Mouse (Mus musculus) gastrocnemius, postnatal 25 days (tissue): ENCODE results near the gene Egfl8. TPM values are rescaled to one million over a fixed set of nuclear protein-coding genes. Genes with fewer than 3 reads are reported as not detected.
A peak's percentile ranks its signal among the peaks of the same experiment; 100 is the strongest.

Experiments
- DNase-seq: peaks from one replicate; pipeline ENCODE4 v3.0.0; 2022
- total RNA-seq, 2 experiments: library from RNA; stranded (reverse); gene quantifications; 1 replicate in 1 of 2; 2 replicates in 1 of 2; pipeline ENCODE4 v1.2.3; 2021

Gene Egfl8
- total RNA-seq, 2 experiments from 2014 or later: 2.8 to 3.1 TPM

DNA sequence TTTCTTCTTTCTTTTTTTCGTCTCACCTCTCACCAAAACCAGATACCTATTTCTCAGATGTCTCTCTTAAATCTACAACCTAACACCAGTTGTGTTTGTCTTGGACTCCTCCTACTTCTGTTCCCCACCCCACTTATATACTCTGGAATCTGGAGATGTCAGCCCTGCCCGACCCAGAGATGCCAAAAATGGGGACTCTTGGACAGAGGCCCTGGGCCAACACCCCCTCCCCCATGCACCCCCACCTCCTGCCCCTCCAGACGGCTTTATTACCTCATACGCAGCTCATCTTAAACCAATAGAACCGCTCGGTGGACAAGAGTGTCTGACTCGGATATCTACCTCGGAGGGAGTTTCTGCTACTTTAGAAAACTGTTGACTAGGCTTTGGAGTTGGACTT, 19.7 kb downstream of the Egfl8 start:
- no peak for DNase-seq

DNA sequence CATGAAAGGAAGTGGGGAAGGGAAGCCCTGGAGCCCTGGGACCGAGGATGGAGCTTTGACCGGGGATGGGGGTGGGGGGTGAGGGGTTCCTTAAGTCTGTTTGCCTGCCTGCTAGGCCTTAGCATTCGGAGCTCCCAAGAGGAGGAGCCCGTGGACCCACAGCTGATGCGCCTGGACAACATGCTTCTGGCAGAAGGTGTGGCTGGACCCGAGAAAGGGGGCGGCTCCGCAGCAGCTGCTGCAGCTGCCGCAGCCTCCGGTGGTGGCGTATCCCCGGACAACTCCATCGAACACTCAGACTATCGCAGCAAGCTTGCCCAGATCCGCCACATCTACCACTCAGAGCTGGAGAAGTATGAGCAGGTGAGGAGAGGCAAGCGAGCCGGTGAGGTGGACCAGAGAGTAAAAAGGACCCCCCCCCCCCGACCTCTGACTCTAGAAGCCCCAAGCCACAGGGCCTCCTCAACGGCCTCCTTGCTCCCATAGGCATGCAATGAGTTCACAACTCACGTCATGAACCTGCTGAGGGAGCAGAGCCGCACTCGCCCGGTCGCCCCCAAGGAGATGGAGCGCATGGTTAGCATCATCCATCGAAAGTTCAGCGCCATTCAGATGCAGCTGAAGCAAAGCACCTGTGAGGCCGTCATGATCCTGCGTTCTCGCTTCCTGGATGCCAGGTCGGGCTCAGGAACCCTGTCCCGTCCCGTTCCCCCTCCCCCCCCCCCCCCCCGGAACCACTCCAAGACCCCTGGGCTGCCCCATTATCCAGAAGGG, 21.8 kb downstream of the Egfl8 start:
- DNase-seq: no peak

DNA sequence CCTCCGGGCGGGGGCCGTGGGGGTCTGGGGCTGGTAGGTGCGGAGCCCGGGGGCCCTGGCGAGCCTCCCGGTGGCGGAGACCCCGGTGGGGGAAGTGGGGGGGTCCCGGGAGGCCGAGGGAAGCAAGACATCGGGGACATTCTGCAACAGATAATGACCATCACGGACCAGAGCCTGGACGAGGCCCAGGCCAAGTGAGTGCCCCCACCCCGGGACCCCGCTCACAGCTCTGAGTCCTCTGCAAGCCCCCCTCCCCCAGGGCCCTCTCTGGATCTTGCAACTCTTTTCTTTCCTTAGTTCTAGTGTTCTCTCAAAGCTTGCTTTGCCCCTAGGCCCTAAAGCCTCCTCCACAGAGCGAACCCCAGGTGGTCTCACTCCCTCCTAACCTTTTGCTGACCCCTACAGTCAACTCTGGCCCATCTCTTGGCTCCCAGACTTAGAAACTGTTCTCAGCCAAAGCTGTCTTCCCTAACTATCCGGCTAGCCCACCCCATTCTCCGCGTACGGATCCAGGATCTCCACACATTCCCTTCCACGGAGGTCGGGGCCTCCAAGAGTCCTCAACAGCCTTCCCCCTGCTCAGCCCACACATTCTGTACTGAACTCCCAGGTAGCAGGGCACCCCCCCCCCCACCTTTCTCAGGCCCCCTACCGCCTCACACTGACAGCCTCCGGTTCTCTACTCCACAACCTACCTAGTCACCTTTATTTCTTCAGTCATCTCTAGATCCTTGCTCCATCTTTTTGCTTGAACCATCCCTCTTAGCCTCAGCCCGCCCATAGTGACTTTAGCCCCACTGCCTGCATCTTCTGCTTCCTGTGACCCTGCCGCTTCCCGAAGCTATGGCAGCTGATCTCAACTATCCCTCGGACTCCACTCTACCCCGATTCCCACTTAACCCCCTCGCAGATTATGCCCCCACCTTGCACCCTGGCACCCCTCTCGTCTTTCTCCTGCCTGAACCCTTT, 22.9 kb downstream of the Egfl8 start:
- DNase-seq: no peak

DNA sequence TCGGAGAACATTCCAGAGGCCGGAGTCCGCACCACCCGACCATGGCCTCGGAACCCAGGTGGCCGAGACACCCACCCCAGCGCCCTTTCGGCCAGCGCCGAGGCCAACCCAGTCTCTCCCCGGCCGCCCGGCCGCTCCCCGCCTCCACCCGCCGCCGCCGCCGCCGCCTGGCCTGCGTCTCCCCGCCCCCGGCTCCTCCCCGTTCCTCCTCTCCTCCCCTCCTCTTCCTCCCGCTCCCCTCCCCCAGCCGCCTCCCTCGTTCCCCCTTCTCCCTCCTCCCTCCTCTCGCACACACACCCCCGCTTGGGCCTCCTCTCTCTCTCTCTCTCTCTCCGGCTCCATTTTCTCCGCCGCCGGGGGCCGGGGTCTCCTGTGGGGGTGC, 23.8 kb downstream of the Egfl8 start:
- peak; percentile 91 for DNase-seq

DNA sequence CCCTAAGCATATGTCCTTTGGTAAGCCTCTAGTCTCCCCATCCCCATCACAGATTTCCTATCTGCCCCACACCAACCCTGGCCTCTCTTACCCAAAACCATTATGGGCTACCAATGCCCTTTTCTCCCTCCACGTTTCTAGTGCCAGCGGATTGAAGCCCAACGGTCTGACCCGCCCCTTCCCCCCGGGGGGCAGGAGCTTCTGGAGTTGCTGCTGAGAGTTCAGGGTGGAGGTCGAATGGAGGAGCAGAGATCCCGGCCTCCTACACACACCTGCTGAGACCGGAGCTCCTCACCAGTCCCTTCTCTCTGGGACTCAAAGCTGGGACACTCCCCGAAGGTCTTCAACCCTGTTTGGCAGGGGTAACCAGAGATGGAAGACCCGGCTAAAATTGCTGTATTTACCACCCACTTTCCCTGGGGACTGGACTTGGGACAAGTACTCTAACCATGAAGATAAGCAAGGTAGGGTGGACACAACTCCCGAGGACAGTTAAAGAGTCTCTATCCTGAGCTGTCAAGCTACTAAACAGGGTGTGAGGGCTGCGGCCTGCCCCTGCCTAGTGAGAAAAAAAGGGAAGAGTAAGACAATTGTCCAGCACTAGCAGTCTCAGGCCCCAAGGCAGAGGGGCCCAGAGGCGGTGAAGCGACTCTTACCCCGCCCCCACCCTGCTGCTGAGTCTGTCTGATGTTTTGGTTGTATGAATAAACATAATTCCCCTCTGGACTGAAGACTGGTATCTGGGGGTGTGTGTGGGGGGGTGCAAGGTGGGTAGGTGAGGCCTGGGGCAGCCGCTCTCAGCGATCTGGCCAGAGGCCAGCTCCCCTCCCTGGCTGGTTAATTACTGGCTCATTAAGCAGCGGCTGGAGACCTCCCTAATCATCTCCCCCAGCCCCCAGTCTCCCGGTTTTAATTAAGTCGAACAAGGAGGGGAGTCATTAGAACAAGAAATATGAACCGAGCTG, 24.5 kb downstream of the Egfl8 start, which contains the start of gene Pbx2:
TSS of gene Pbx2 (plus strand) at position 238 of the 965 bp plus-strand sequence.
- DNase-seq: no peak

DNA sequence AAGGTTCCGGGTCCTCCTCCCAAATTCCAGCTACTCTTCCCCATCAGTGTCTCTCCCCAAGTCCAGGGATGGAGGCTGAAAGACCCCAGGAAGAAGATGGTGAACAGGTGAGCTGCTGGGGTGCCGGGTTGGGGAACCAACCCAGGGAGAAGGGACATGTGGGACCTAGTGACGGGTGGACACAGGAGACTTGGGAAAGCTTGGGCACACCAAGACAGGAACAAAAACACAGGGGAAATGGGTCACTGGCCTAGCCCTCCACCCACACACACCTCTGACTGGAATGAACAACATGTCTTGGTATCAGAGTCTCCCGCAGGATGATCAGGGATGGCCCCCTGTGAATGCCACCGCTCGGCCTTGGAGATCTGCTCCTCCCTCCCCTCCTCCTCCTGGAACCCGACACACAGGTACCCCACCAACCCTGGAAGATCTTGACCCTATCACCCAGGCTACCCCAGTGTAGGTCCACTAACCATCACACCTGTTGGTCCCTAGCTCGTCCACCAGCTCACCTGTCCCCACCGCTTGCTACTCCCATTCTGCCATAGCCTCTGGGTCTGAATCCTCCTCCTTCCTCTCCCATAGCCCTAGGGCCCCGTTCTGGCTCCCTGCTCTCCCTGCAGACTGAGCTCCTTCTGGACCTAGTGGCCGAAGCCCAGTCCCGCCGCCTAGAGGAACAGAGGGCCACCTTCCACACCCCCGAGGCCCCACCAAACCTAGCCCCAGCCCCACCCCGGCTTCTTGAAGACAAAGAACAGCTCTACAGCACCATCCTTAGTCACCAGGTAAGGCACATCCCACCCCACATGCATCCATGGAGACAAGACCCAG, 25.4 kb downstream of the Egfl8 start:
- no peak for DNase-seq

DNA sequence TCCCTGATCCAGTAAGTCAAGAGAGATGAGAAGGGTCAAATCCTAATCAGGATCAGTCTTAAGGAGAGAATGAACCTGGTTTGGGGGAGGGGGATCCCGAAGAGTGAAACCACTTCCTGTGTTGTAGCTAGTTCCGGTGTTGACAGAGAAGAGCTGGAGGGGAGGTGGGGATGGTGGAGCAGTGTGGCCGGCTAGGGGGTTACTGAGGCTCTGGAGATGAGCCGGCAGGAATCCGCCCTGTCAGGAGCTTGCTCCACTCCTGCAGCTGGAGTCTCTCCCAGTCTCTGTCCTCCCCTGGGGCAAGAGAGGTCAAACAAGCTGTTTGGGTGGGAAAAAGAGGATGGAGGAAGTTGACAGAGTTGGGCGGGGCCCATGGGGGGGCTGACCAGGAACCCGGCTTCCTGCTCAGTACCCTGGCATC, 26.1 kb downstream of the Egfl8 start, which contains the start of gene Gpsm3:
TSS of gene Gpsm3 (plus strand) at position 126 of the 421 bp plus-strand sequence.
- peak; percentile 78 for DNase-seq

DNA sequence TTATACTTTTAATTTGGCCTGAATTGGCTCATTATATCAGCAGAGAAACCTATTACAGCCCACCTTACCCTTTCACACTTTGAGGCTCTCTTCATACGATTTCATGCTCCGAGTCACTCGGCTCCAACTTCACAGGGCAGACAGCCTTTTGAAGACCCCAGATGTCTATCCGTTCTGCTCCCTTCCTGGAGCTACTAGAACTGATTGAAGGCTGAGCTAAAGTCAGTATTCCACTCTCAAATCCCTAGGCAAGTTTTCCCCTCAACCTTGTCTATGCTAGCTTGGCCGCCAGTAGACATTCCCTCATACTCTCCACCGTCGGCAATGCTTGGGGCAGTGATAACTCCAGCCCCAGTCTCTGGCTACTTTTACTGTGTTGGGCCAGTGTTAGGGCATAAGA, 26.6 kb downstream of the Egfl8 start:
- no peak for DNase-seq

DNA sequence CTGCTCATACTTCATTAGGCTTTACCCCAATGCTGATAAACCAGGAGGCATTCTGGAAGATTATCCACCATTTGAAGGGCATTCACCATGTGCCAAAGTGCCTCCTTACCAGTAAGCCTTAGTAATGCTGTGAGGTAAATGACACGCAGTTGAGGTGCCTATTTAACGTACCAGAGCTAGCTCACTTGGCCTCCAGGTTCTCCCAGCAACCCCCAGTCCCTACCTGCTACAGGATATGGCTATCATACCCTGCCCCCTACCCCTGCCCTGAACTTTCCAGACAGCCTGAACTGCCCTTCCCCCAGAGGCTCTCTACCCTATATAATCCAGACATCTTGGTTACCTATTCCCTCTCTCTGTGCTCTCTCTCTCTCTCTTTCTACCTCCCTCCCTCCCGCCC, 27.0 kb downstream of the Egfl8 start:
- no peak for DNase-seq

DNA sequence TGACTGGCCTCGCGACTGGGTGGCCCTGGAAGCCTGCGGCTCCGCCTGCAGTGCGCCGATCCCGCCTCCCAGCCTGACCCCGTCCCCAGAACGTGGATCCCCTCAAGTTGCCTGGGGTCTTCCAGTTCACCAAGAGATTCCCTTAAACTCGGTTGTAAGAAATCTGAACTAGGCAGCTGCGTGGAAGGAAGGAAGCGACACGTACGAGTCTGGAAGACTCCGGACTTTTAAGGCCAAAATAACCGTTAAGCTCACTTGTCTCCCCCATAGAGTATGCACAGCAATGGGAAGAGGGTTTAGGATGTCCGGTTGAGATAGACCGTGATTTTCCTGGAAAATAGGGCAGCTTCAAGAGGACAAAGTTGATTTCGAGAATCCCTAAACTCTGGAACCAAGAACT, 28.0 kb downstream of the Egfl8 start:
- no peak for DNase-seq

DNA sequence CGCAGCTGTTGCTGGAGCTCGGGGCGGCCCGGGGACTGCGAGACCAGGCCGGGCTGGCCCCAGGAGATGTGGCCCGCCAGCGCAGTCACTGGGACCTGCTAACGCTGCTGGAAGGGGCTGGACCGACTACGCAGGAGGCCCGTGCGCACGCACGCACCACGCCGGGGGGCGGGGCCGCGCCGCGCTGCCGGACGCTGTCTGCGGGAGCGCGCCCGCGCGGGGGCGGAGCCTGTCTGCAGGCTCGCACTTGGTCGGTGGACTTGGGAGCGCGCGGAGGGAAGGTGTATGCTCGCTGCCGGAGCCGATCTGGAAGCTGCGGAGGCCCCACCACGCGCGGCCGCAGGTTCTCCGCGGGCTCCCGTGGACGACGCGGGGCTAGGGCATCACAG, 28.4 kb downstream of the Egfl8 start:
- DNase-seq: peak; percentile 97

DNA sequence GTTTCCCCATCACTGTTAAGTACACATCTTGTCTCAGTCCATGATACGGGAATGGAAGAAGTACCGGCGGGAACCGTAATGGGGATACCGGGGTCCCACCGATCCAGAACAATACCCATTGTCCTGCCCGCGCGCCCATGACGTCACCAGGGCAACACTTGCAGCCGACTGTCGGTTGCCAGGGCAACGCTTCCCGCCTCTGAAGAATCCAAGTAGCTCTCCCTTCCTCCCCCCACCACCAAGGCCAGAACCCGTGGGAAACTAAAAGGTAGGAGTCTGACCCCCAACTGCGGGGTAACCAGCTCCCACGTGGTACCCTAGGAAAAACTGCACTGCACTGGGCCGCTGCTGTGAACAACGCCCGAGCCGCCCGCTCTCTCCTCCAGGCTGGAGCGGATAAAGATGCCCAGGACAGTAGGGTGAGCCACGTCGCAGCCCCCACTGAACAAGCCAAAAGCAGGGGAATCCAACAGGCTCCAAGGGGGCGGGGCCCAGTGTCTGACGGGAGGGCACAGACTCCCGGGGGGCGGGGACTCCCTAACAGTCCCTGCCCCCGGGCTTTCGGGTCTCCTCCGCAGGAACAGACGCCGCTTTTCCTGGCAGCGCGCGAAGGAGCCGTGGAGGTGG, 28.9 kb downstream of the Egfl8 start:
- no peak for DNase-seq

DNA sequence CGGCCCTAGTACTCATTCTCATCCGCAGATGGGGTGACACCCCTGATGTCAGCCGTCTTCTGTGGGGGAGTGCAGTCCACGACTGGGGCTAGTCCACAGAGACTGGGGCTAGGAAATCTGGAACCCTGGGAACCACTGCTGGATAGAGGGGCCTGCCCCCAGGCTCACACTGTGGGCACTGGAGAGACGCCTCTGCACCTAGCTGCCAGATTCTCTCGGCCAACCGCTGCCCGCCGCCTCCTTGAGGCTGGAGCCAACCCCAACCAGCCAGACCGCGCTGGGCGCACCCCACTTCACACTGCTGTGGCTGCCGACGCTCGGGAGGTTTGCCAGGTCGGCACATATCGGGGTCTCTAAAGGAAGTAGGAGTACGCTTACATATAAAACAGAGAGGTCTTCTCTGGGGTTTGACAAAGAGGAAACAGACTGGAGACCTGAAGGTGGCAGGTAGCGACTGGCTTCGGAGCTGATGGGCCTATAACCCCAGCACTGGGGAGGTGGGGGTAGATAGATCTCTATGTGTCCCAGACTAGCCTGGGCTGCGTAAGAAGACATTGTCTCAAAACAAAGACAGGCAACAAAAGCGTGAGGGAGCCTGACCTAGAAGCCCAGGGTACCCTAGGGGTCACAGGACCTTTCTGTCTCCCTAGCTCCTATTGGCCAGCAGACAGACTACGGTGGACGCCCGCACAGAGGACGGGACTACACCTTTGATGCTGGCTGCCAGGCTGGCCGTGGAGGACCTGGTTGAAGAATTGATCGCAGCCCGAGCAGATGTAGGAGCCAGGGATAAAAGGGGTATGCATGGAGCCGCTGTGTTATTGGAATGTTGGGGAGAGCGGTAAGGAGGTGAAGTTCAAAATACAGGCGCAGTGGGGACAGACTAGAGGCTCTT, 29.6 kb downstream of the Egfl8 start:
- no peak for DNase-seq

DNA sequence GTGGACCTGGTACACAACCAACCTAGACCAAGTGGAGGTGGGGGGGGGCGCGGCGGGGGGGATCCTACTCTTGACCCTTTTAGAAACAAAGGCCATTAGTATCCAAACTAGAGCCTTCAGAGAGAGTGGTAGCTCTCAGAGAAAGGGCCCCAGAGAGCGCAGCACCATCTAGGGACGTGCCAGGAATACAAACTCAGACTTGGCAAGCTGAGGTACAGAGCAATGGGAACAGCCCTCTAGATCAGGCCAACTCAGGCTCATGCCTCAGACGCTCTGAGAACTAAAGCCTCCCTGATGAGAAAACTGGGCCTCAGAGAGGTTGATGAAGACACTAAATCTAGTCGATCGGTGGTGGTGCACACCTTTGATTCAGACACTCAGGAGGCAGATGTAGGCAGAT, 30.6 kb downstream of the Egfl8 start:
- no peak for DNase-seq

DNA sequence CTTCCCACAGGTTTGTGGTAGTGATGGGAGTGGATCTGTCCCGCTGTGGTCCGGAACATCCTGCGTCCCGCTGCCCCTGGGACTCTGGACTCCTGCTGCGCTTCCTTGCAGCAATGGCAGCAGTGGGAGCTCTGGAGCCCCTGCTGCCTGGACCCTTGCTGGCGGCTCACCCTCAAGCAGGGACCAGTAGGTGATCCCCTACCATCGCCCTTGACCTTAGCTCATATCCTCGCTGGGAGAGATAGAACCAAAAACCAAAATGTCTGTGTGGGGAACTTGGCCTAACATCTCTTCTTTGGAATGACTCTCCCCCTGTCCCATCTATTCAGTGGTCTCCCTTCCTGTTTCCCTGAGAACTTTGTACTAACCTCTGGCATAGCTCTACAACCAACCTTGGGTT, 32.0 kb downstream of the Egfl8 start:
- no peak for DNase-seq

DNA sequence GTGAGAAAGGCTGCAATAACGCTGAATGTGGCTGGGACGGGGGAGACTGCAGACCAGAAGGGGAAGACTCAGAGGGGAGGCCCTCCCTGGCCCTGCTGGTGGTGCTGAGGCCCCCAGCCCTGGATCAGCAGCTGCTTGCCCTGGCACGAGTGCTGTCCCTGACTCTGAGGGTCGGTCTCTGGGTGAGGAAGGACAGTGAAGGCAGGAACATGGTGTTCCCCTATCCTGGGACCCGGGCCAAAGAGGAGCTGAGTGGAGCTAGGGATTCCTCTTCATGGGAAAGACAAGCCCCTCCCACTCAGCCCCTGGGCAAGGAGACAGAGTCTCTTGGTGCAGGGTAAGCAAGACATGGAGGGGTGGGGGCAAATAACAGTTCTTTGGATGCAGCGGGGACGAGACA, 32.4 kb downstream of the Egfl8 start:
- DNase-seq: no peak

DNA sequence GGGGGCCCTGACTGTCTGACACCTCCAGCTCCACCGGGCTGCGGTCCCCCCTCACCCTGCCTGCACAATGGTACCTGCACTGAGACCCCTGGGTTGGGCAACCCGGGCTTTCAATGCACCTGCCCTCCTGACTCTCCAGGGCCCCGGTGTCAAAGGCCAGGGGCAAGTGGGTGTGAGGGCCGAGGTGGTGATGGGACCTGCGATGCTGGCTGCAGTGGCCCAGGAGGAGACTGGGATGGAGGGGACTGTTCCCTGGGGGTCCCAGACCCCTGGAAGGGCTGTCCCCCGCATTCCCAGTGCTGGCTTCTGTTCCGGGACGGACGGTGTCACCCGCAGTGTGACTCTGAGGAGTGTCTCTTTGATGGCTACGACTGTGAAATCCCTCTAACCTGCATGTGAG, 33.2 kb downstream of the Egfl8 start:
- no peak for DNase-seq

DNA sequence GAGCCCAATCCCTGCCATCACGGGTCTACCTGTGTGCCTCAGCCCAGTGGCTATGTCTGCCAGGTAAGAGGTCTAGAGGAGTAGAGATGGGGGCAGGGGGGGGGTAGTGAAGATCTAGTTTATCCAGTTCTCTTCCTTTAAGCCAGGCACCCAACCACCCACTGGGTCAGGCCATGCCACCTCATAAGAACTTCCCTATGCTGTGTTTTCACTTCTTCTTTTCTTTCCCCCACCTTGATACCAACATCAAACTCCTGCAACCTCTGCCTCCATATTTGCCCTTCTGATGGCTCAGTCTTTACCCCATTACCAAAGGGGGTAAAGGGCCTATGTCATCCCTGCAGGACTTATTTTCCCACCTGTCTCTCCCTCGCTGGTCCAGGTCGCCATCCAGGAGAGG, 37.7 kb downstream of the Egfl8 start:
- no peak for DNase-seq

DNA sequence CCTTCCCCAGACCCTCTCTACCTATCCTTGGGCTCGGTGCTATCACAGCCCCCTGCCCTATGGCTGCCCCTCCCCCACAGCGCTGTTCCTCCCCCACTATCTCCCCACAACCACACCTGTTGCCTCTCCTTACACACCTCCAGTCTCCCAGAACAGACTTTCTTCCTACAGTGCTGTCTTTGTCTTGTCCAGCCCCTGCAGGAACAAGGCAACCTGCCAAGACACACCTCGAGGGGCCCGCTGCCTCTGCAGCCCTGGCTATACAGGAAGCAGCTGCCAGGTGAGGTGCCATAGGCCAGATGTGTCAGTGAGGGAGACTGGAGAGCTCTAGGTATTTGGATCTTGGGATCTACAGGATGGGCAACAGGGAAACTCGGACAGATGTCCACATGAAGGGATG, 39.2 kb downstream of the Egfl8 start:
- DNase-seq: no peak

DNA sequence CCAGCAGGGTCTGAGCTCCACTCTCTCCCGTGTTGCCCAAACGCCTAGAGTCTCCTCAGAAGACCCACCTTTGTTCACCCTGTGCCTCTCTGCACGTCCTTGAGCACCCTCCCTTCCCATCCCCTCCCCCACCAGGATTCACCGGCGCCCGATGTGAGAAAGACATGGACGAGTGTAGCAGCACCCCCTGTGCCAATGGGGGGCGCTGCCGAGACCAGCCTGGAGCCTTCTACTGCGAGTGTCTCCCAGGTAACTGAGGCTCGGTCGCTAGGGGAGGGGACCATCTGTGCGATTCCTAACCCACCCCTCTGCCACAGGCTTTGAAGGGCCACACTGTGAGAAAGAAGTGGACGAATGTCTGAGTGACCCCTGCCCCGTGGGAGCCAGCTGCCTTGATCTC, 43.4 kb downstream of the Egfl8 start:
- no peak for DNase-seq
